Mouse (Mus musculus): ENCODE results near the gene Hoxc5.

Gene Hoxc5

DNA sequence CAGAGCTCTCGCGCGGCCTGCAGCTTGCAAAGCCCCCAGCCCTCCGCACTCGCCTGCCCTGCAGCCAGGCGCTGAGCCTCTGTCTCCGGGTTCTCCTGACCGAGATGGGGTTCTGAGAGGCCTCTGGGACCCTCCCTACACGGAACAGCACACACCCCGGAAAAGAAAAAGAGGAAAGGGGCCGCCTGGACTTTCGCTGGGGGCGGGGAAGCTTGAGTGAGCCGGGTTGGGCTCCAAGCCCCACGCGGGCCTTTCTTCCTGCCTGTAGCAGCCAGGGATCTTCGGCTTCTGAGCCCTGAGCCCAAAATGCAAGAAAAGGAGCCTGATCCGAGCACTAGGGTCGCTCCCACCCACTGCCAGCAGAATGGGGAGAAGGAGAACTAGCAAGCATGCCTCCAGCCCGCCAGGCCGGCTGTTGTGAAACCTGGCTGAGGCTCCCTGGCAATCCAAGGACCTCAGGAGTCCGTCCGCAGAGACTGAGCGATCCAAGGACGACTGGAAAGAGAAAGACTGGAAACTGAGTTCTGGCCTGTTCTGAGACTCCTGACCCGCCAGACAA lies 44.8 kb downstream of the Hoxc5 start:
- DNase-seq (ENCODE audit: low spot score) = no peak

DNA sequence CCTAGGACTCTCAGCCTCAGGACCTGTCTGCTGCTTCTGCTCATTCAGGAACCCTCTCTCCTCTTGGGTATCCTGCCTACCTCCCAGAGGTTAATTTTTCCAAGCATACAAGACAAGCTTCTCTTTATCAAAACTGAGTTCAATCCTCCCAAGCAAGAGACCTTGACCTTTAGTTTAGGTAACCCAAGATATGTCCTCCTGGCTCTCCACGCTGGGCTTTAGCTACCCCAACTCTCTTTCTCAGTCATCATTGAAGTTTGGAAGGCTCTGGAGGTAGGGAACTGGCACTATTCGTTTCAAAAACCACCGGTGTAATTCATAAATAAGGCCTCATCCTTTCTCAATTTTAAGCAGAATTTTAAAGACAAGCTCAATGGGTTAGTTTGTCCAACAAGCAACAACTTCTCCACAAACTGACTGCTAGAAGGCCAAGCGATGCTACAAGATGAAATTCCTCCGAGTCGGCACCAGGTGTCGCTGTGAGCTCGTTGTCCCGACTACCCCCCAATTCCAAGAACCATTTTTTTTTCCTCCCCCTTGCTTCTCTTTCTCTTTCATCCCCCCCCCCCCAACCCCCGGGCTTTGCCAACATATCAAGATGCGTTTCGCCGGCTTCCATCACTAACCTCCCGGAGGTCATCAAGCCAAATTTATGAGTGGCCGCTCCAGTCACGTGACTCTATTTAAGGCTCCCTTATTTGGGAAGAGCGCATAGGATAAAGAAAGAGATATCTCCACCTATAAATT lies 46.2 kb downstream of the Hoxc5 start:
- no peak for DNase-seq (ENCODE audit: low spot score)

DNA sequence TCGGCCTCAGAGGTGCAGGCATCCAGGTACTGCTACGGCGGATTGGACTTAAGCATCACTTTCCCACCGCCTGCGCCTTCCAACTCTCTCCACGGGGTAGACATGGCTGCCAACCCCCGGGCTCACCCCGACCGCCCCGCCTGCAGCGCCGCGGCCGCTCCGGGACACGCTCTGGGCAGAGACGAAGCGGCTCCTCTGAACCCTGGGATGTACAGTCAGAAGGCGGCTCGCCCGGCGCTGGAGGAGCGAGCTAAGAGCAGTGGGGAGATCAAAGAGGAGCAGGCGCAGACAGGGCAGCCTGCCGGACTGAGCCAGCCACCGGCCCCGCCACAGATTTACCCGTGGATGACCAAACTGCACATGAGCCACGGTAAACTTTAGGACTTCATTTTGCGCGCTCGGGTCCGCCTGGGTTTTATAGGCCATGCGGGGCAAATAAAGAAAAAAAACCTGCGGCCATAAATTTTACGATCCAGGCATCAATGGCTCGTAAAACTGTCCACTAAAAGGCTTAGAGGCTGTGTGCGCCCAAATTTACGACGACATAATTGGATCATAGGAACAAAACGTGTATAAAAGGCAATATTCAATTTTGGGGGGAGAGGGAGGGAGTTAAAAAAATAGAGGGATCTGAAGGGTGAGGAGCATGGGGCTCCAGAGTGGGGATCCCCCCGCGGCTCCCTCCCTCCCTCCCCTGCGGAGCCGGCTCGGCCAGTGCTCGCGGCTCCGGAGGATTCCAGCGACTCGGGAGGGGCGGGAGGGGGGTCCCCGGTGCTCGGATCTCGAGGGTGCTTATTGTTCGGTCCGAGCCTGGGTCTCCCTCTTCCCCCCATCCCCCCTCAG lies 47.1 kb downstream of the Hoxc5 start:
- no peak for DNase-seq (ENCODE audit: low spot score)

DNA sequence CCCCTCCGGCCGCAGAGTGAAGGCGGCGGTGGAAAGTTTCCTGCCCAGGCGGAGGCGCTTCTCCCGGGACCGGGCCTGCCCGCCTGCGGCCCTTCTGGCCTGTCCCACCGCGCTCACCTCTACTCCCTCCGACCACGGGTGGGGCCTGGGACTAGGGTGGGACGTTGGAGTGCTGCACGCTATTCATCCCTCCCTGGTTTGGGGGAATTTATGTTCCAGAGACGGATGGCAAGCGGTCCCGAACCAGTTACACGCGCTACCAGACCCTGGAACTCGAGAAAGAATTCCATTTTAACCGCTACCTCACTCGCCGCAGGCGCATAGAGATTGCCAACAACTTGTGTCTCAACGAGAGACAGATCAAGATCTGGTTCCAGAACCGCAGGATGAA lies 47.8 kb downstream of the Hoxc5 start:
- DNase-seq (ENCODE audit: low spot score) = no peak

DNA sequence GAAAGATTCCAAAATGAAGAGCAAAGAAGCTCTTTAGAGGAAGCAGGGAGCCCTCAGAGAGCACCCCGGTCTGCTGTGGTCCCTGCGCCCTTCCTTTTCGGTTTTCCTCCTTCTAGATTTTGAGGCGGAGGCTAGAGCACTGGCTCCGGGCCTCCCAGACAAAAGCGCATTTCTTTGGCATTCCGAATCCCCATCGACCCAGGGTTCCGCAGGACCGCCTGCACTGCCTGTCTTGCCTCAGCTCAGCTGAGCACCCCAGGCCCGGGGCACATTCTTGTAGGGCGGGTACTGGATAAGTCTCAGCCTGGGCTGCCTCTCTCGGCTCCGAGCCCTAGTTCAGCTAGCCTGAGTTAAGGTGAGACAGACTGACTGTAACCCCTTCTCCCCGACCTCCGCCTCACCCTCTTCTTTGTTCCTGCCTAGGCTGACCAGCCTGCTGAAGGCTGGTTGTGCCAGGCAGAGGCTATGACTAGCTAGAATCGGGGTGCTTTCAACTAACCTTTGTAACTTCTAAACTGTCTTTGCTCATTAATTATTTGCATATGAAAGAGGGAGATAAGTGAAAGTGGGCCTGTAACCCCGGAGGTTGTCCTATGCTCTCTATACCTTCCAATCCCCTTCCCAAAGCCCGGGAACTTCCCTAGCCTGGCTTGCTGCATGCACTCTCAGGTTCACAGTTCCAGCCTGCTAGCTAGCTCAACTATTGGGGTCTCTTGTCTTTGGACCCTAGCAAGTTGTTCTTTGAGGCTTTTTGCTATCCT lies 48.3 kb downstream of the Hoxc5 start:
- DNase-seq (ENCODE audit: low spot score) = no peak

DNA sequence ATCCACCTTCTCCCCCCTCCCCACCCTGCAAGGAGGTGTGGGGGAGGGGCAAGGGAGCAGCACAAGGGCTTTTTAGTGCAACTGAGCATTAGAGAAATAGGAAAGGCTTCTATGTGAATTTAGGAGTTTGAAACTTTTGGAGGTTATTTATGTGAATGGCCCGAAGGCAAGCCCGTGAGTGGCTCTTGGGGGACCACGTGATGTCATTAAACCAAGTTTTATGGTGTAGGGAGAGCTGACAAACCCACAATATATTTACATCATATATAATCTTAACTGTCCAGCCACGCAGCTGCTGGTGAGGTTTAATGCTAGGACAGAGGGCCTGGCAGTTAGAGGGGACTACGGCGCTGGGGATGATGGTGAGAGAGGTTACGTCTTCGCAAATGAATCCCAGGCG lies 51.4 kb downstream of the Hoxc5 start, which contains the start of gene Hoxc4:
Gene Hoxc4 (plus strand): TSS at position 299 of the 400 bp plus-strand sequence.
- no peak for DNase-seq (ENCODE audit: low spot score)

DNA sequence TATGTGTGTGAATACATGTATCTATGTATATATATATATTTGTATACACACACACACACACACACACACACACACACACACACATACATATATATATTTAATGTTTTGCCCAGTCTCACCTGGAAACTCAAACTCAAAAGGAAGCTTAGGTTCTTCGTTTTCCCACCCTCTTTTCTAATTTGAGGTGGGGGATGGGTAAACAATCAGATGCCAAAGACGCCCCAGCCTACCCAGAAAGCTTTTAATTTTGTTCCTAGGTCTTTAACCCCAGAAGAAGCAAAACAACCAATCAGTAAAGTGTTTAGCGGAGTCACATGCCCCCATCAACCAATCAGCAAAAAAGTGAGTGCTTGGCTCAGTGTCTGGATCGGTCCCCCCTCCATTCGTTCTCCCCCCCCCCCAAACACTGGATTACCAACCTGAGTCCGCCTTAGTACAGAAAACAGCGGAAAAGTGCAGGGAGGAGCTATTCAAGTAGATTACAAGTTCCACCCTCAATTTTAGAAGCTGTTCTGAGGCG lies 53.7 kb downstream of the Hoxc5 start:
- DNase-seq (ENCODE audit: low spot score) = no peak

DNA sequence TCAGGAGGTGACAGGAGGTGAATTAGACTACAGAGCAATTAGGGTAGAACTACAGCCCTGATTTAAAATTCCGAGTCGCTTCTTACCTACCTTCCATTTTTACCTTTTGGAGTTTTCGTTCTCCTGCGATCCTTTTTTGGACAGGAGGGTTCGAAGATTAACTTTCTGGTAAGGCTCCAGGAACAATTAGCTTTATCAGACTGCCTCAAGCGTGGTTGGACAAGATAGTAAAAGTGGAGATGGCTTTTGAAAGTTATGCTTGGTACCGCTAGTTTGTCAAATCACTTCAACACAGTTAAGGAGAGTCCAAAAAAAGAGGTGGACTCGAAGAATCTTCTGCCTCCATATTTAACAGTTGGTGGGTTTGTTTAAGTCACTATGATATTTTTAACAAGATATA lies 54.3 kb downstream of the Hoxc5 start:
- DNase-seq (ENCODE audit: low spot score) = no peak

DNA sequence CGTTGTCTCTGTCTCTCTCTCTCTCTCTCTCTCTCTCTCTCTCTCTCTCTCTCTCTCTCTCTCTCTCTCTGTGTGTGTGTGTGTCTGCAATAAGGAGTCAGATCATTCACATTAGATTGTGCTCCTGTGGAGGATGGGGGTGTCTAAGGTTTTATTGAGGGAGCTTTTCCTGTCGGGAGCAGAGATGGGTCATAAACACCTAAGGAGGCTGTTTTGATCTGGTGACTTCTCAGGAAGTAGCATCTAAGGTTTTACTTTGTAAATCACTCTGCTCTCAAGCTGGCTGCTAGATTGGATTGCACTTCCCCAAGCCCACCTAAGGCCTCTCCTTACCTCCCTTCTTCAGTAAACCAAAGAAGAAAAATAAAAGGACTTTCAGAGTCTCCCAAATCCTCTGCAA lies 56.9 kb downstream of the Hoxc5 start:
- no peak for DNase-seq (ENCODE audit: low spot score)

DNA sequence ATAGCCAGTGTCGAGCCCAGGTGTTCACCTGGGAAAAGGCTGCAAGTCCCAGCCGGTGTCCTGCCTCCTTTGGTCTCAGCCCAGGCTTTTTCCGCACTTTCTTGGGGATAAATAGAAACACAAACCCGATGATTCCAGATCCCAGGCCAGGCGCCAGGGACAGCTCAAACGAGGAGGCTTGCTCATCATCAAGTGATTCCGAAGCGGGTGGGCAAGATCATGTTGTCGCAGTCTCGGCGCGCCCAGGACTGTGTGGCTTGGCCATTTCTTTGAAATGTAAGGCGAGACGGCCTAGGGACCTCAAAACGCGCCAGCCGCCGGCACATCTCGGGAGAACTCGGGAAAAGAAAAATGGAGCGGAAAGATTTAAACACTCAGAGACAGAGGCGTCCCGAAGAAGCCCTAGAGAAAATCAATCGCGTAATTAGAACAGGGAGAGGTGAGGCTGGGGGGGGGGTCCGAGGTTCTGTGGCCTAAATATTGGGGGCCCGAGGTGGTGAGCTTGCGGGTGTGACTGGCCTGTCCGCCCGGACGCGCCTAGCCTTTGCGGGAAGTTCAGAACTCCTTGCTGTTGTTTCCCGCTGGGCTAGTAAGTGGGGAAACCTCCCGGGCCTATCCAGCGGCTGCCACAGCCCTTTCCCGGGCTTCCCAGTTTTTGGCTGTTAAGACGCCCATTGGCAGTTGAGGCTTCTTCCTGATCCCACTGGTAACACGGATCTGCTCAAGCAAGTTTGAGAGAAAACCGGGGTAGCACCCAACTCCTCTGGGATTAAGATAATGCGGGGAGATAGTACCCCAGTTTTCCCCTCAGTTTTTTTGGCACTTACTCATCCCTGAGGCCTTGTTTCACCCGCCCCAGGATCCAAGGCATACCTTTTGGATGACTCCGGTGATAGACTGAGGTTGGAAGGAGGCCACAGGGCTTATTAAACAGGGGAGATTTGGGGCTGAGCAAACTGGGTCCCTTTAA lies 60.3 kb downstream of the Hoxc5 start:
- no peak for DNase-seq (ENCODE audit: low spot score)

DNA sequence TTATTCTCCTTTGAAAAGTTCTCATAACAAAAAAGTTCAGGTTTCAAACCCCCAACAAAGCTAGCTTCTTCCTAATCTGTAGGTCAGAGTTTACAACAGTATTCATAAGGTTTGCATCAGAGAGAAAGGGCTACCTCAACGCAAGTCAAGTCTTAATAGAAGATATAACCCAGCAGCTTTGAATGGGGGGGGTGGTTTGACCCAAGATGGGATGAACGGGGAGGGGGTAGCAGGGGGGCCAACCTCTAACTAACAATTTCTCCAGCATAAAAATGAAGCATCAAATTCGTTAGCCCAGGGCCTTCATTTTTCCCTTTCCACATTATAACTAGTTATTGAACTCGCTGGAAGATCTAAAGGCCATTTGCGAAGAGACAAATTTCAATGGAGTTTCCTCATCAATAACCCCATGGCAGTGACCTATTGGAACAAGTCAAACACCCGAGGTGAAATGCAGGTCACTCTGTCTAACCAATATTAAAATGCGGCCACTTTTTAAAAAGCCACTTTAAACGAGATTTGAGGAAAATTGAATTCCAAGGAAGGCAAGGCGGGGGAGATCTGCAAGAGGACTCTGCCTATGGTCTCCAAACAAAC lies 61.8 kb downstream of the Hoxc5 start:
- no peak for DNase-seq (ENCODE audit: low spot score)

DNA sequence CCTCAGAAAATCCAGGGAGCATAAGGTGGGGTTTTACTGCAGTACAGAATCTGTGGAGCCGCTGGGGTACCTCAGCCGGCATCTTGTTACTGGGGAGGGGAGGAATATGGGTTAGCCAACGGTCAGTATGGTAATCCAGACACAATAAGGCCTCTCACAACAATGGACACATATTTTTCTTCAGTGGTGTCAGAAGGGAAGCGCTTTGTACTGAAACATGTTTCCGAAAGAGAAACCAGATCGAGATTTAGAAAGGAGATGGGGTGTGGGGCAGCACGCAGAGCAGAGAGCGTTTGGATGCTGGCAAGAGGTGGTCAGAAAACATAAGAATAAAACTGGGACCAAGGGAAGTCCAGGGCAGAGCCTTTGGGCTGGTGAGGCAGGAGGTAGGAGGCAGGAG lies 62.9 kb downstream of the Hoxc5 start:
- DNase-seq (ENCODE audit: low spot score) = no peak

DNA sequence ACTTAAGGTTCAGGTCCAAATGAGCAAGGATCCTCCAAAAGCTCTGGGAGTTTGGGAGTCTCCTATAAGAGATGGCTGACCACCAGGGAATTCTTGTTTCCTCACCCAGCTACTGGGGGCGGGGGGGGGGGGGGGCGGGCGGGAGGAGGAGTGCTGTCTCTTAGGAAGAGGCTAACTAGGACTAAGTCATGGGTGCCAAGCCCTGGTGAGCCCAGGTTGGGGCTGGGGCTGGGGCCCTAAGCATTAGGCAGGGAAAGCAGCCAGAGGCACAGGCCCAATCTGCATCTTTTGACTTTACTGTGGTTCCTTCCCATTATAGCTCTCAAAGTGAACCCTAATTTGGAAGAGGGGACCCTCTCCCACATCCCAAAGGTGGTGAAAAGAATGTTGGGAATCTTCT lies 64.9 kb downstream of the Hoxc5 start:
- no peak for DNase-seq (ENCODE audit: low spot score)

DNA sequence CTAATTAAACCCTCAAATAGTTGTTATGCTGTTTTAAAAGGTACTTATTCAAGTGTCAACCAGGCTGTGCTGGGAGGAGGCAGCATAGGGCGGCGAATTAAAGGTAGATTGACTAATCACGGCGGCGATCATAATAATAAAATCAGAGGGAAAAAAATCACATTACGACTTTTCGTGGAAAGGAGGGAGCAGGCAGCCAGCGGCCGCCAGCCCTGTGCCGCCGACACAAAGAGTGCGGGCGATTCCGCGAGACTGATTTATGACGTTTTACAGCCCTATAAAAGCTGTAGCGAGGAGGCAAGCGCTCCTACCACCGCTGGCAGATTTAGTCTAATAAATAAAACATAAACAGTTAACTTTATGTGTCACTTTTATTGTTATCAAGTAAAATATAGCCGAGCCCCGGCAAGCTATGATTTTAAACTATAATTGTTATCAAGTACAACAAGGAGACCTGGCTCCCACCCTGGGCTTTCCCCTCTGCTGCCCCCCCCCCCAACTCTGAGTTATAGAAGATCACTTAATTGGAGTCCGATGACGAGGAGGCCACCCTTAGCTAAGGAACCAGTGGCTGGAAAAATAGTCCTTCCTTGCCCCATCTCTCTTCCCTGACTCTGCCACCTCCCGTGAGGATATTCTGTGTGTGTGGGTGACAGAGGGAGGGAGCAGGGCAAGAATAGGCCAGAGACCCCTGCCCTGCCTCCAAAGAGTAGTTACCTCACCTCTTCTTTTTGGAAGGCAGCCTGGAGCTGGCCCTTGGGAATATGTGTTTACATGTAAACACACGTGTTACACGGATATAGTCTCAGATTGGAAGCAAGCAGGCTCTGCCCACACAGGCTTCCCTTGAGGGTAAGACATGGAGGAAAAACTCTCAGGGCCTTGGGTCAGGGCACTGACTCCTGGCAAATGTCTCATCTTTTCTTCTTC lies 65.7 kb downstream of the Hoxc5 start:
- no peak for DNase-seq (ENCODE audit: low spot score)

DNA sequence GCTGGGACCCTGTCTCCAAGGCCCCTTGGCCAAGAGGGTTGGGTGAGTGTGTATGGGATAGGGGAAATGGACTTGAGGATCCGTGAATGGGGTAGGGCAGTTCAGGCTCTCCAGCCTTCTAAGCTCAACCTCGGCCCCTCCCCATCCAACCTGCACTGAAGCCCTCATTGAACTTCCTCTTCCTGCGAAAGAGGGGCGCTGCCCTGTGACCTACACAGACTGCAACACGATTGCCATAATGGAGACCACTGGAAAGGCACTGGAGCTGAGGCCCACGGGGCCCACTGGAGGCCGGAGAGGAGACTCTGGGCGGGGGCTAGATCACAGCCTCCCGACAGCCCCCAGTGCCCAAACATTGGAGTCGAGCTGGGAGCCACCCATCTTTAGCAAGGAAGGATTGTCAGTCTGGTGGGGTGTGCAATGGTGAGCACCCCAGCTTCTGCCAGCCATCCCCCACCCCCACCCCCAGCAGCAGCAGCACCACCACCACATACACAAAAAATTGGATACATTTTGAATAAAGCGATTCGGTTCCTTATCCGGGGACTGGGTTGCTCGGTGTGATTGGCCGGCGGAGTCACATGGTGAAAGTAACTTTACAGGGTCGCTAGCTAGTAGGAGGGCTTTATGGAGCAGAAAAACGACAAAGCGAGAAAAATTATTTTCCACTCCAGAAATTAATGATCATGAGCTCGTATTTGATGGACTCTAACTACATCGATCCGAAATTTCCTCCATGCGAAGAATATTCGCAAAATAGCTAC lies 67.0 kb downstream of the Hoxc5 start:
- DNase-seq (ENCODE audit: low spot score) = no peak

DNA sequence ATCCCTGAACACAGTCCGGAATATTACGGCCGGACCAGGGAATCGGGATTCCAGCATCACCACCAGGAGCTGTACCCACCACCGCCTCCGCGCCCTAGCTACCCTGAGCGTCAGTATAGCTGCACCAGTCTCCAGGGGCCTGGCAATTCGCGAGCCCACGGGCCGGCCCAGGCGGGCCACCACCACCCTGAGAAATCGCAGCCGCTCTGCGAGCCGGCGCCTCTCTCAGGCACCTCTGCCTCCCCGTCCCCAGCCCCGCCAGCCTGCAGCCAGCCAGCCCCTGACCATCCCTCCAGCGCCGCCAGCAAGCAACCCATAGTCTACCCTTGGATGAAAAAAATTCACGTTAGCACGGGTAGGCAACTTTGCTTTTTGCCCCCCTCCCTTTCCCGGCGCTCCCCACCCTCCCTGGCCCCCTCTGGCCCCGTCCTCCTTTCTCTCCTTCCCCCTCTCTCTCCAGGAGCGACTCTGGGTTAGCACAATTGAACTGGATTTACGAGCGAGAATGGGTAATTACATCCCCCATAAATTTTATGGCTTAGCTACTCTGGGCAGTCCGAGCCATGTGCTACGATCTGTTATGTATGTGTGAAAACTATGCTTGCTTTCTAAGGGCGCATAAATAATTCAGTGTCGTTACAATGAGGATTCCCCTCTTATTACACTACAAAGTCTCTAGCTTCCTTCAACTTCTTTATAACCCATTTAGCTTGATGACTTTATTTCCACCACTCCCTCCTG lies 67.7 kb downstream of the Hoxc5 start:
- no peak for DNase-seq (ENCODE audit: low spot score)

DNA sequence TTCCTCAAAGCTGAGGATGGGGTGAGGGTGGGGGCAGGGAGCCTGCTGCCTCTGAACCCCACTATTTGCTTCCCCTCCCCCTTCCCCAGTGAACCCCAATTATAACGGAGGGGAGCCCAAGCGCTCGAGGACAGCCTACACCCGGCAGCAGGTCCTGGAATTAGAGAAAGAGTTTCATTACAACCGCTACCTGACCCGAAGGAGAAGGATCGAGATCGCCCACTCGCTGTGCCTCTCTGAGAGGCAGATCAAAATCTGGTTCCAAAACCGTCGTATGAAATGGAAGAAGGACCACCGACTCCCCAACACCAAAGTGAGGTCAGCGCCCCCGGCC lies 68.3 kb downstream of the Hoxc5 start:
- no peak for DNase-seq (ENCODE audit: low spot score)

DNA sequence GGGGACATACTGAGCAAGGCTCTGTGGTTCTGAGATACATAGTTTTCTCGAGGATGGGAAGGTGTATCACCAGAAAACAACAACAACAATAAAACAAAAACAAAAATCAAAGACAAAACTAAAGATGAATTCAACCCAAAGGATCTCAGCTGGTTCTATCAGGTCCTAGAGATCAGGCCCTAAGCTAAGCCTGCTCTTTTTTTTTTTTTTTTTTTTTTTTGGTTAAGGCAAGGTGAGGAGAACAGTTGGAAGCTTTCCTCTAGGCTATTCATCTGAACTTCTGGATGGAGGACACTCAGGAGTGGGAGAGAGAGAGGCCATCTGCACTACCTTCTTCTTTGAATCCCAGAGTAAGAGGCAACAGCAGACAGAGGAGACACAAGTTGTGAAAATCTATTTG lies 70.3 kb downstream of the Hoxc5 start:
- DNase-seq (ENCODE audit: low spot score) = no peak

All from T-cell, adult 2 months (primary cell).